Mouse (Mus musculus) heart, postnatal 10 days (tissue): ENCODE measurements at regions not wholly inside any gene's neighbourhood (a gene's known extent, or its start where the extent isn't known, plus 50 kb on each side); places are given as distances from the start of the nearest gene placed in this dataset.

Experiments
- microRNA-seq, 2 experiments: library from miRNA; unstranded; fragments of <30 nt; microRNA quantifications; one replicate each; pipeline ENCODE4 v1.2.0; 2022

Small RNA genes lying in the stretch of these regions (microRNA-seq; reads per million reads assigned to microRNA genes)
- 0 reads per million in 2 experiments for gene Gm27883
